Mouse (Mus musculus) kidney, embryonic 14.5 days (tissue): ENCODE results near the gene Rcbtb1. TPM values are rescaled to one million over a fixed set of nuclear protein-coding genes. Genes with fewer than 3 reads are reported as not detected.
"Not testable (repeated sequence)": the region's sequence is repeated elsewhere in the genome, so short reads cannot be mapped to it uniquely, and the experiment has no call there.

Source experiments
- ATAC-seq: fragments of 200-750 bp; cut with Nextera tagmentation; 2 replicates; pipeline ENCODE4 v1.8.0; 2017; ENCODE audit warnings: moderate number of reproducible peaks, mild to moderate bottlenecking, moderate TSS enrichment, moderate library complexity; ENCODE audit not compliant: low FRiP score, low TSS enrichment
- H3K27ac ChIP-seq: fragments of 300-500 bp; sonication (generic); 2 replicates; pipeline ENCODE4 v1.5.1; 2014; ENCODE audit warnings: low read depth, mild to moderate bottlenecking, low read length, moderate library complexity, mixed read lengths
- H3K27me3 ChIP-seq: fragments of 300-500 bp; sonication (generic); 2 replicates; pipeline ENCODE4 v1.6.1; 2014; ENCODE audit warnings: mild to moderate bottlenecking, low read length; ENCODE audit not compliant: control insufficient read depth, insufficient read depth
- H3K36me3 ChIP-seq: fragments of 300-500 bp; sonication (generic); 2 replicates; pipeline ENCODE4 v1.6.1; 2014; ENCODE audit warnings: low read length, mixed read lengths; ENCODE audit not compliant: control insufficient read depth, insufficient read depth
- H3K4me1 ChIP-seq: fragments of 300-500 bp; sonication (generic); 2 replicates; pipeline ENCODE4 v1.6.1; 2014; ENCODE audit warnings: low read length, mixed read lengths; ENCODE audit not compliant: control insufficient read depth, insufficient read depth
- H3K4me2 ChIP-seq: fragments of 300-500 bp; sonication (generic); replicated peaks from 2 replicates; pipeline ENCODE4 v1.6.1; 2014; ENCODE audit warnings: low read depth, mild to moderate bottlenecking, low read length
- H3K4me3 ChIP-seq: fragments of 300-500 bp; sonication (generic); 2 replicates; pipeline ENCODE4 v1.5.1; 2014; ENCODE audit warnings: mild to moderate bottlenecking, low read length
- H3K9ac ChIP-seq: fragments of 300-500 bp; sonication (generic); 2 replicates; pipeline ENCODE4 v1.6.1; 2014; ENCODE audit warnings: low read depth, mild to moderate bottlenecking, low read length, moderate library complexity
- H3K9me3 ChIP-seq: fragments of 300-500 bp; sonication (generic); 2 replicates; pipeline ENCODE4 v1.6.1; 2016; ENCODE audit warnings: low read length; ENCODE audit not compliant: control insufficient read depth
- WGBS: fragments of 180-500 bp; shearing (Covaris S2); extraction: QIAGEN DNeasy Blood & Tissue Kit; methylation state at CpG from one replicate; pipeline ENCODE4 v1.1.7; 2014; 5-methylcytosine and 5-hydroxymethylcytosine counted together
- polyA plus RNA-seq: library from polyadenylated mRNA; unstranded; fragments of >200 nt; fragmentation: Nextera tagmentation; extraction: Ambion mirVana; gene quantifications from 2 replicates; pipeline ENCODE4 v1.2.1, GENCODE M21; 2014

Gene Rcbtb1
- polyA plus RNA-seq, 1 experiment from 2014 or later = 93.0 TPM

DNA sequence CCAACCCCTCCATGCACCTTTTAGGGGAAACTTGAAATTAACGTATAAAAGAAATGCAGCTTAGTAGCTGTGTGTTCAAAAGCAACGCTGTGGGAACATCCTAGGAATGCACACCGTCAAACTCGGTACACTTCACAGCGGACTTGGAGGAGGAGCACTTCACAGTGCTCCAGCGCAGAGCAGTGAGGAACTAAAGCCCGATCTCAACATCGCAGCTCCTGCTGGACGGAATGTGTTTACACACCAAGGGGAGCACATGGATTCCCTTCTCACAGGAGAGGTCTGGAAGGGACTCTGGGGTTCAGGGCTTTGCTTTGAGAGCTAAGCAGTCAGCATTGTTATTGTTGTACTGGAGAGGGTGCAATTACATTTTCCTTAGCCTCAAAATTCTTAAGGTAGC lies 32.6 kb downstream of the Rcbtb1 start:
- 96% methylated on average over 9 of the region's 9 CpGs for WGBS
- H3K9ac ChIP-seq = no peak overlapping the region
- H3K4me1 ChIP-seq = no peaks in the 10 kb centered on the region
- H3K27me3 ChIP-seq = no peaks in the 10 kb centered on the region
- no peak overlapping the region for H3K4me3 ChIP-seq
- peaks cover 5% of the 10 kb centered on the region; the same call in 1 of the 2 replicates for H3K9me3 ChIP-seq
- no peak overlapping the region for H3K27ac ChIP-seq
- no peak overlapping the region for H3K4me2 ChIP-seq
- peaks cover 76% of the 10 kb centered on the region for H3K36me3 ChIP-seq
- no peak for ATAC-seq

DNA sequence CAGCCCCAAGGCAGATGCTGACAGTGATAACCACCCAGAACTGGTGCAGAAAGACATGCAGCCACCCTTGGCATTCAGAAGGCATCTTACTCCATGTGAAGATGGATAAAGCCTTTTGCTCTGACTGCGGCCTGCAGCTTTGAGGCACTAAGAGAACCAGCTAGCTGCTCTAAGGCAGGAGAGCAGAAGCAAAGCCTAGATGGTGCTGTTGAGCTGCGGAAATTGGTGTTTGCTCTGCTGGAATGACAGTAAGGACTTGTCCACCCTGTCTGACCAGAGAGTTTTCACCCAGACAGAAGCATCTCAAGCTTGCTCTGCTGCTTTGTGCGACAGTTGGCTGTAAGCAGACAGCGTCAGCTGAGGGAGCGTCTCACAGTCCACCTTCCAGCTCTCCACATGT lies 49.3 kb downstream of the Rcbtb1 start:
- ATAC-seq, H3K9ac ChIP-seq: not testable (repeated sequence)

DNA sequence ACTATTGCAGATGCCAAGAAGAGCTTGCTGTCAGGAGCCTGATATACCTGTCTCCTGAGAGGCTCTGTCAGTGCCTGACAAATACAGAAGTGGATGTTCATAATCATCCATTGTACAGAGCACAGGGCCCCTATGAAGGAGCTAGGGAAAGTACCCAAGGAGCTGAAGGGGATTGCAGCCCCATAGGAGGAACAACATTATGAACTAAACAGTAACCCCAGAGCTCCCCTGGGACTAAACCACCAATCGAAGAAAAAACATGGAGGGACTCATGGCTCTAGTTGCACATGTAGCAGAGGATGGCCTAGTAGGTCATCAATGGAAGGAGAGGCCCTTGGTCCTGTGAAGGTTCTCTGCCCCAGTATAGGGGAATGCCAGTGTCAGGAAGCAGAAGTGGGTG lies 54.9 kb downstream of the Rcbtb1 start:
- H3K9me3 ChIP-seq, H3K27me3 ChIP-seq, ATAC-seq, H3K4me3 ChIP-seq, H3K9ac ChIP-seq, H3K36me3 ChIP-seq, H3K27ac ChIP-seq, H3K4me2 ChIP-seq, H3K4me1 ChIP-seq: not testable (repeated sequence)
- 88% methylated on average over 1 of the region's 1 CpGs for WGBS

More for the DNA sequence above, 49.3 kb downstream of the Rcbtb1 start:
- H3K4me1 ChIP-seq, H3K4me3 ChIP-seq, H3K9me3 ChIP-seq, H3K36me3 ChIP-seq, H3K4me2 ChIP-seq, H3K27me3 ChIP-seq, H3K27ac ChIP-seq: not testable (repeated sequence)
- 59% methylated on average over 5 of the region's 5 CpGs for WGBS

DNA sequence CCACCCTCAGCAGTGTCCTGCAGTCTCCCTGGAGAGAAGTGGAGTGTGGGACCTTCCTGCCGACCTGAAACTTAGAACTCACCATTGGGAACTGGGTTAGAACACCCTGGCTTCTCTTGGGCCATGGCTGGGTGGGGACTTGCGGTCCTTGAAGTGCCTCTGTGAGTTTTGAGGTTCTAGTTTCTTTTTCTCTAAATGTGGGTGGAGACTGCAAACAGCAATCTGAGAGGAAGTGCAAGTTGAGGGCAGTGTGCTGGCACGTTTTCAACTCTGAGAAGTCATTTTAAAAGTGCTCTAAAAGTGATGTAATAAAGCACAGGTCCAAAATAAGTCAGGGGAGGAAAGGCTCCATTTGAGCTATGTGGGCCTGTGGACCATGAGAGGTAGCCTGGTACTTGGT lies 59.0 kb downstream of the Rcbtb1 start, which contains the start of gene Gm6904:
Gm6904 (minus strand) TSS at position 161 of the 400 bp plus-strand sequence.
- Histone ChIP-seq H3K27me3 (no peaks in the 10 kb centered on the region), H3K4me2 (no peak within 1 kb of the TSS), H3K9me3 (no peaks in the 10 kb centered on the region), H3K27ac (no peak within 1 kb of the TSS), H3K36me3 (no peaks in the 10 kb centered on the region), H3K9ac (no peak within 1 kb of the TSS), H3K4me1 (no peaks in the 10 kb centered on the region), H3K4me3 (no peak within 1 kb of the TSS)
- 75% methylated on average over 3 of the region's 3 CpGs for WGBS
- ATAC-seq = no peak

DNA sequence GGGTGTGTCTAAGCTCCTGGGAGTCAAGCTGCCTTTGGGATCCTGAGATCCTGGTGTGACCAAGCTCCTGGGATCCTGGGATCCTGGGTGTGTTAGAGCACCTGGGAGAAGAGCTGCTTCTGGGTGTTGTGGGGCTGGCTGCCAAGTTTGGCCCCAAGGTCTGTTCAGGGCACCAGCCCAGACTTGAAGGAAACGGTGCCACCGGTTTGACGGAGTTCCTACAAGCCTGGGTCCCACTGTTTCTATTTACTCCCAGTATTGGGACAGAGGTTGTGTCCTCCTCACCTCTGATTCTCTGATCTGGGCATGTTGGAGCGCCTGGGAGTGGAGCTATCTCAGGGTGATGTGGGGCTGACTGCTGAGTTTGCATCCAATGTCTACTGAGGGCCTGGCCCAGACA lies 74.0 kb downstream of the Rcbtb1 start:
- not testable (repeated sequence) for H3K36me3 ChIP-seq, ATAC-seq, H3K27ac ChIP-seq, H3K27me3 ChIP-seq, H3K4me3 ChIP-seq, H3K9ac ChIP-seq, H3K4me1 ChIP-seq, H3K4me2 ChIP-seq, H3K9me3 ChIP-seq
- WGBS = 89% methylated on average over 4 of the region's 4 CpGs

Other genes starting within 250 kb of the Rcbtb1 start
- gene 1700129C05Rik, start 58.3 kb upstream of the Rcbtb1 start, polyA plus RNA-seq = not detected in 2 replicates
- gene Gm5142, start 22.5 kb upstream of the Rcbtb1 start, polyA plus RNA-seq = not detected in 2 replicates
- gene Gm6904, start 59.0 kb downstream of the Rcbtb1 start, polyA plus RNA-seq = not detected in 2 replicates
- not detected in 2 replicates for gene Phf11a, start 96.3 kb downstream of the Rcbtb1 start, polyA plus RNA-seq
- gene Phf11b, start 140.1 kb downstream of the Rcbtb1 start, polyA plus RNA-seq = 0.71 and 0.79 TPM in 2 replicates
- 0.39 and 0.43 TPM in 2 replicates for gene Phf11d, start 164.3 kb downstream of the Rcbtb1 start, polyA plus RNA-seq
- gene Phf11c, start 194.2 kb downstream of the Rcbtb1 start, polyA plus RNA-seq = 0.64 and 0.79 TPM in 2 replicates
- gene Setdb2, start 239.7 kb downstream of the Rcbtb1 start, polyA plus RNA-seq = 7.7 and 13.5 TPM in 2 replicates
- 35.4 and 42.6 TPM in 2 replicates for gene Cab39l, start 239.8 kb downstream of the Rcbtb1 start, polyA plus RNA-seq